Mouse (Mus musculus) adrenal gland, adult 8-10 months (tissue): Measurements from ENCODE around the gene Swt1. TPM values are rescaled to one million over a fixed set of nuclear protein-coding genes. Genes with fewer than 3 reads are reported as not detected.

Source experiments
- microRNA-seq, 2 experiments: library from miRNA; unstranded; fragments of <30 nt; microRNA quantifications; one replicate each; pipeline ENCODE4 v1.2.0; 2022
- total RNA-seq, 4 experiments: library from RNA; stranded (reverse); gene quantifications; 2 replicates each; pipeline ENCODE4 v1.2.4; 2022

Gene Swt1
- total RNA-seq, 4 experiments from 2014 or later: 14.2 to 39.0 (median 23.7) TPM

Small RNAs within 50 kb of the gene (microRNA-seq; reads per million reads assigned to microRNA genes)
- 0 reads per million in 2 experiments for gene Mir7682

Other genes starting within 250 kb of the Swt1 start
- gene Gm47985, start 245.9 kb downstream of the Swt1 start, total RNA-seq: not detected
- not detected for gene Gm8947, start 236.1 kb downstream of the Swt1 start, total RNA-seq
- gene Gm47995, start 230.0 kb downstream of the Swt1 start, total RNA-seq: not detected
- gene 3110040M04Rik, start 224.3 kb downstream of the Swt1 start, total RNA-seq: not detected
- not detected for gene Gm47996, start 218.3 kb downstream of the Swt1 start, total RNA-seq
- gene Ivns1abp, start 84.0 kb downstream of the Swt1 start, total RNA-seq: 100 to 1,000 TPM; 116 to 154 (median 139) TPM
- 10 to 100 TPM; 28.0 to 37.7 (median 30.9) TPM for gene Trmt1l, start 87 bp upstream of the Swt1 start, total RNA-seq
- gene Rnf2, start 72.5 kb upstream of the Swt1 start, total RNA-seq: 10 to 100 TPM; 52.6 to 72.0 (median 55.3) TPM
- 100 to 1,000 TPM in 2 of 4 experiments, 10 to 100 TPM in 2; 83.7 to 130 (median 96.0) TPM for gene Fam129a, start 142.7 kb upstream of the Swt1 start, total RNA-seq